In genomic region chr5:24576801-24577182, GRCm38 (mm10) we compare ENCODE assay signal across 8 mouse cellular contexts. TPM values are rescaled to one million over a fixed set of nuclear protein-coding genes. Genes with fewer than 3 reads are reported as not detected.
DNase-seq lines count a peak whose midpoint lies in the region; ATAC-seq and TF ChIP-seq lines count a peak whose summit lies in the region.

No protein-coding gene starts in this region.

- no peak for TF ChIP-seq POLR2A in ES-Bruce4 (IDR thresholded peaks at IDR 0.05; ENCODE audit: insufficient read depth, low read length)
- no peak for TF ChIP-seq POLR2A in limb, embryonic 14.5 days (IDR thresholded peaks at IDR 0.05; ENCODE audit: borderline replicate concordance, extremely low read depth, insufficient read depth, insufficient read length)

- ATAC-seq in heart, embryonic 11.5 days (replicated peaks; ENCODE audit: insufficient number of reproducible peaks, low FRiP score, low TSS enrichment) = peak; percentile 32
- ATAC-seq in limb, embryonic 14.5 days (ENCODE audit: low FRiP score, low read depth) = peak; percentile 4; the same call in 1 of the 2 replicates
- peak; percentile 32 for ATAC-seq in neural tube, embryonic 15.5 days (ENCODE audit: low FRiP score)

- no peaks in the 10 kb centered on the region for H3K9me3 ChIP-seq in heart, embryonic 11.5 days (replicated peaks; ENCODE audit: control insufficient read depth, low read length)
- no peaks in the 10 kb centered on the region for H3K9me3 ChIP-seq in ES-Bruce4 (replicated peaks; ENCODE audit: control insufficient read depth, insufficient read depth, low read length, poor library complexity, severe bottlenecking)
- H3K9me3 ChIP-seq in erythroblast, embryonic 14.5 days (ENCODE audit: control insufficient read depth, low read length) = no peaks in the 10 kb centered on the region
- H3K9me3 ChIP-seq in limb, embryonic 14.5 days (ENCODE audit: control insufficient read depth, low read length) = no peaks in the 10 kb centered on the region
- H3K9me3 ChIP-seq in neural tube, embryonic 15.5 days (replicated peaks) = no peaks in the 10 kb centered on the region

- TF ChIP-seq EP300 in ES-Bruce4 (IDR thresholded peaks at IDR 0.05; ENCODE audit: insufficient read depth, low read depth, low read length) = no peak

- no peaks in the 10 kb centered on the region for H3K27me3 ChIP-seq in heart, embryonic 11.5 days (ENCODE audit: control insufficient read depth, insufficient read depth, low read length)
- no peaks in the 10 kb centered on the region for H3K27me3 ChIP-seq in ES-Bruce4 (ENCODE audit: control insufficient read depth, insufficient read depth, low read length, poor library complexity, severe bottlenecking)
- H3K27me3 ChIP-seq in erythroblast, embryonic 14.5 days (ENCODE audit: control insufficient read depth) = no peaks in the 10 kb centered on the region
- H3K27me3 ChIP-seq in limb, embryonic 14.5 days (ENCODE audit: control insufficient read depth, insufficient read depth, low read length) = no peaks in the 10 kb centered on the region
- H3K27me3 ChIP-seq in neural tube, embryonic 15.5 days (replicated peaks) = no peaks in the 10 kb centered on the region

- intact Hi-C loops in left cerebral cortex, postnatal 14 days (cut with DNase I) = no loop called here

- peaks cover 15% of the 10 kb centered on the region for H3K36me3 ChIP-seq in heart, embryonic 11.5 days (ENCODE audit: control insufficient read depth, insufficient read depth, low read length)
- peaks cover 38% of the 10 kb centered on the region for H3K36me3 ChIP-seq in ES-Bruce4 (ENCODE audit: control insufficient read depth, insufficient read depth, low read length, poor library complexity, severe bottlenecking)
- peaks cover 43% of the 10 kb centered on the region for H3K36me3 ChIP-seq in erythroblast, embryonic 14.5 days (ENCODE audit: control insufficient read depth)
- H3K36me3 ChIP-seq in limb, embryonic 14.5 days (ENCODE audit: control insufficient read depth, insufficient read depth, low read length) = peaks cover 37% of the 10 kb centered on the region
- peaks cover 33% of the 10 kb centered on the region for H3K36me3 ChIP-seq in neural tube, embryonic 15.5 days

- under 1% methylated on average over 32 of the region's 32 CpGs for WGBS in heart, embryonic 11.5 days (ENCODE audit: insufficient replicate concordance)
- 0% methylated on average over 32 of the region's 32 CpGs for WGBS in limb, embryonic 14.5 days
- WGBS in neural tube, embryonic 15.5 days = under 1% methylated on average over 32 of the region's 32 CpGs

- peak overlapping the region; percentile 84 for H3K9ac ChIP-seq in heart, embryonic 11.5 days (ENCODE audit: low read depth, low read length)
- H3K9ac ChIP-seq in ES-Bruce4 (ENCODE audit: low read depth, poor library complexity, severe bottlenecking) = peak overlapping the region; percentile 92
- peak overlapping the region; percentile 81 for H3K9ac ChIP-seq in limb, embryonic 14.5 days (ENCODE audit: low read depth, low read length, severe bottlenecking)
- peak overlapping the region; percentile 65 for H3K9ac ChIP-seq in neural tube, embryonic 15.5 days (replicated peaks)

- peak overlapping the region; percentile 76 for H3K4me2 ChIP-seq in heart, embryonic 11.5 days
- peak overlapping the region; percentile 77 for H3K4me2 ChIP-seq in limb, embryonic 14.5 days (replicated peaks; ENCODE audit: low read depth, low read length, severe bottlenecking)
- peak overlapping the region; percentile 90 for H3K4me2 ChIP-seq in neural tube, embryonic 15.5 days

- DNase-seq in heart, adult 18-20 months = no peak
- no peak for DNase-seq in limb, embryonic 14.5 days (ENCODE audit: low spot score)
- no peak for DNase-seq in left cerebral cortex, postnatal 14 days (ENCODE audit: low spot score in 2 of 2)
- no peak for DNase-seq in natural killer cell, adult 2 months (ENCODE audit: low spot score in 2 of 2)

- H3K4me3 ChIP-seq in heart, embryonic 11.5 days (ENCODE audit: low read depth, low read length) = peak overlapping the region; percentile 82
- H3K4me3 ChIP-seq in ES-Bruce4 (ENCODE audit: low read depth, low read length) = peak overlapping the region; percentile 85
- H3K4me3 ChIP-seq in erythroblast, embryonic 14.5 days (replicated peaks) = peak overlapping the region; percentile 72
- peak overlapping the region; percentile 85 for H3K4me3 ChIP-seq in limb, embryonic 14.5 days (replicated peaks; ENCODE audit: low read length)
- peak overlapping the region; percentile 77 for H3K4me3 ChIP-seq in neural tube, embryonic 15.5 days (replicated peaks)

- H3K27ac ChIP-seq in heart, embryonic 11.5 days (ENCODE audit: low read depth, low read length) = peak overlapping the region; percentile 63
- H3K27ac ChIP-seq in ES-Bruce4 (ENCODE audit: insufficient read depth, low read length) = no peak overlapping the region
- H3K27ac ChIP-seq in limb, embryonic 14.5 days (replicated peaks; ENCODE audit: low read depth, low read length) = peak overlapping the region; percentile 78
- H3K27ac ChIP-seq in neural tube, embryonic 15.5 days (replicated peaks) = peak overlapping the region; percentile 83

- H3K4me1 ChIP-seq in heart, embryonic 11.5 days (ENCODE audit: control insufficient read depth, insufficient read depth, low read length) = peaks cover 7% of the 10 kb centered on the region
- no peaks in the 10 kb centered on the region for H3K4me1 ChIP-seq in ES-Bruce4 (ENCODE audit: control insufficient read depth, insufficient read depth, low read length)
- peaks cover 29% of the 10 kb centered on the region for H3K4me1 ChIP-seq in erythroblast, embryonic 14.5 days (ENCODE audit: control insufficient read depth)
- H3K4me1 ChIP-seq in limb, embryonic 14.5 days (ENCODE audit: control insufficient read depth, insufficient read depth, low read length) = peaks cover 12% of the 10 kb centered on the region; the same call in 1 of the 2 replicates
- peaks cover 24% of the 10 kb centered on the region for H3K4me1 ChIP-seq in neural tube, embryonic 15.5 days

- no peak for TF ChIP-seq CTCF in ES-Bruce4 (IDR thresholded peaks at IDR 0.05; ENCODE audit: low read depth, low read length)

RNA-seq across cellular contexts. Expression of gene Abcf2, which starts 0.5 kb away (rescaled TPM):
- 75.6 and 78.6 TPM in 2 replicates for polyA plus RNA-seq in heart, embryonic 11.5 days (2014; fragmentation: Nextera tagmentation; extraction: Ambion mirVana)
- 10 to 100 TPM; 53.5 to 54.9 TPM for total RNA-seq in heart, adult 18-20 months (2021)
- polyA plus RNA-seq in ES-Bruce4 (2011; ENCODE audit: insufficient read depth, insufficient read length, low read depth, missing spikeins) = 113 and 120 TPM in 2 replicates
- 4.3 and 5.3 TPM in 2 replicates for polyA plus RNA-seq in erythroblast, embryonic 14.5 days (2012)
- polyA plus RNA-seq in limb, embryonic 14.5 days (2012; rRNA removed) = 81.0 and 82.5 TPM in 2 replicates
- polyA plus RNA-seq in limb, embryonic 14.5 days (2014; fragmentation: Nextera tagmentation; extraction: Ambion mirVana) = 94.3 TPM in 2 replicates
- polyA plus RNA-seq in neural tube, embryonic 15.5 days (2015; fragmentation: Nextera tagmentation; extraction: Ambion mirVana) = 82.8 and 93.1 TPM in 2 replicates
- 10 to 100 TPM; 62.0 to 64.8 TPM for total RNA-seq in left cerebral cortex, postnatal 14 days (2021)

RNA-seq across cellular contexts. Expression of gene Chpf2, which starts 9.7 kb away (rescaled TPM):
- polyA plus RNA-seq in heart, embryonic 11.5 days (2014; fragmentation: Nextera tagmentation; extraction: Ambion mirVana) = 8.1 and 9.8 TPM in 2 replicates
- total RNA-seq in heart, adult 18-20 months (2021) = 1 to 10 TPM; 5.8 to 6.9 TPM
- polyA plus RNA-seq in ES-Bruce4 (2011; ENCODE audit: insufficient read depth, insufficient read length, low read depth, missing spikeins) = 5.7 and 8.3 TPM in 2 replicates
- 0.75 and 0.89 TPM in 2 replicates for polyA plus RNA-seq in erythroblast, embryonic 14.5 days (2012)
- polyA plus RNA-seq in limb, embryonic 14.5 days (2012; rRNA removed) = 56.2 and 57.0 TPM in 2 replicates
- polyA plus RNA-seq in limb, embryonic 14.5 days (2014; fragmentation: Nextera tagmentation; extraction: Ambion mirVana) = 21.3 and 23.1 TPM in 2 replicates
- polyA plus RNA-seq in neural tube, embryonic 15.5 days (2015; fragmentation: Nextera tagmentation; extraction: Ambion mirVana) = 19.3 and 21.2 TPM in 2 replicates
- 10 to 100 TPM; 65.1 to 73.8 TPM for total RNA-seq in left cerebral cortex, postnatal 14 days (2021)

RNA-seq across cellular contexts. Expression of gene 4931409K22Rik, which starts 20.2 kb away (rescaled TPM):
- polyA plus RNA-seq in heart, embryonic 11.5 days (2014; fragmentation: Nextera tagmentation; extraction: Ambion mirVana) = not detected in 2 replicates
- total RNA-seq in heart, adult 18-20 months (2021) = not detected
- not detected in 2 replicates for polyA plus RNA-seq in ES-Bruce4 (2011; ENCODE audit: insufficient read depth, insufficient read length, low read depth, missing spikeins)
- polyA plus RNA-seq in erythroblast, embryonic 14.5 days (2012) = not detected in 2 replicates
- 0.35 and 0.51 TPM in 2 replicates for polyA plus RNA-seq in limb, embryonic 14.5 days (2012; rRNA removed)
- 0.12 and 0.17 TPM in 2 replicates for polyA plus RNA-seq in limb, embryonic 14.5 days (2014; fragmentation: Nextera tagmentation; extraction: Ambion mirVana)
- 0.24 and 0.26 TPM in 2 replicates for polyA plus RNA-seq in neural tube, embryonic 15.5 days (2015; fragmentation: Nextera tagmentation; extraction: Ambion mirVana)
- under 1 TPM in 1 of 2 experiments, not detected in 1; 0.13 TPM for total RNA-seq in left cerebral cortex, postnatal 14 days (2021)

RNA-seq across cellular contexts. Expression of gene Asb10, which starts 36.0 kb away (rescaled TPM):
- polyA plus RNA-seq in heart, embryonic 11.5 days (2014; fragmentation: Nextera tagmentation; extraction: Ambion mirVana) = 3.2 and 3.4 TPM in 2 replicates
- 10 to 100 TPM; 83.7 to 90.6 TPM for total RNA-seq in heart, adult 18-20 months (2021)
- polyA plus RNA-seq in ES-Bruce4 (2011; ENCODE audit: insufficient read depth, insufficient read length, low read depth, missing spikeins) = not detected in 2 replicates
- not detected in 2 replicates for polyA plus RNA-seq in erythroblast, embryonic 14.5 days (2012)
- polyA plus RNA-seq in limb, embryonic 14.5 days (2012; rRNA removed) = 2.7 and 3.8 TPM in 2 replicates
- 0.62 and 1.1 TPM in 2 replicates for polyA plus RNA-seq in limb, embryonic 14.5 days (2014; fragmentation: Nextera tagmentation; extraction: Ambion mirVana)
- 0.40 and 0.87 TPM in 2 replicates for polyA plus RNA-seq in neural tube, embryonic 15.5 days (2015; fragmentation: Nextera tagmentation; extraction: Ambion mirVana)
- under 1 TPM; 0.15 to 0.30 TPM for total RNA-seq in left cerebral cortex, postnatal 14 days (2021)

RNA-seq across cellular contexts. Expression of gene Smarcd3, which starts 47.4 kb away (rescaled TPM):
- polyA plus RNA-seq in heart, embryonic 11.5 days (2014; fragmentation: Nextera tagmentation; extraction: Ambion mirVana) = 73.2 and 76.1 TPM in 2 replicates
- 10 to 100 TPM; 56.5 to 59.8 TPM for total RNA-seq in heart, adult 18-20 months (2021)
- polyA plus RNA-seq in ES-Bruce4 (2011; ENCODE audit: insufficient read depth, insufficient read length, low read depth, missing spikeins) = 1.5 and 1.9 TPM in 2 replicates
- not detected in 2 replicates for polyA plus RNA-seq in erythroblast, embryonic 14.5 days (2012)
- polyA plus RNA-seq in limb, embryonic 14.5 days (2012; rRNA removed) = 91.5 and 93.6 TPM in 2 replicates
- 52.7 and 59.6 TPM in 2 replicates for polyA plus RNA-seq in limb, embryonic 14.5 days (2014; fragmentation: Nextera tagmentation; extraction: Ambion mirVana)
- 111 and 135 TPM in 2 replicates for polyA plus RNA-seq in neural tube, embryonic 15.5 days (2015; fragmentation: Nextera tagmentation; extraction: Ambion mirVana)
- 100 to 1,000 TPM; 102 to 110 TPM for total RNA-seq in left cerebral cortex, postnatal 14 days (2021)

Comparison
In these comparisons a context has a peak if more than half of its experiments do, and no peak if none do; other contexts are left out.
1. RNA of gene Abcf2, which starts 0.5 kb away (polyA plus RNA-seq): 113 to 120 TPM in ES-Bruce4, 81.0 to 94.3 TPM in limb, embryonic 14.5 days, 82.8 to 93.1 TPM in neural tube, embryonic 15.5 days and 75.6 to 78.6 TPM in heart, embryonic 11.5 days; 4.3 to 5.3 TPM in erythroblast, embryonic 14.5 days; every median in the first group is over 10 times any median in the second.
2. Peak in every context shown above with its lines, with median percentiles within 50 percentile points of each other: ATAC-seq, H3K4me2 ChIP-seq, H3K4me3 ChIP-seq and H3K9ac ChIP-seq.